Mouse (Mus musculus): ENCODE data around the gene Mbd4. TPM values are rescaled to one million over a fixed set of nuclear protein-coding genes. Genes with fewer than 3 reads are reported as not detected.

The Mbd4 gene
- polyA plus RNA-seq, 1 experiment from 2014 or later = 20.6 TPM

DNA sequence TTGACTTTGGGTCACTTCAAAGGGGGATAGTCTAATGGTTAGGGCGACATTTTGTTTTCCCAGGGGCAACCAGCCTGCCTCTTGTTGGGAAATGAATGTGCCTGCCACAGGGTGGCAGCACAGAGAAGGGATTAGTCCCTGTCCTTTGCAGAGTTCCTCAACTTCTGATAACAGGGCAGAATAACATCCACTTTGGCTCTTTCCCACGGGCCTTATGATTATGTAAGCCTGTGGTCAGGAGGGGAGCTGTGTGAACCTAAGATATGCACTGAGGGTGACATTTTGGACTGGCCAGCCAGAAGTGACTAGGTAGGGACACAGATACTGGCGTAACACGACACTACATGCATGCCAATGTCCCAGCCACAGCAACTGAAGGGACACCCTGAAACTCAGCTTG, 39.1 kb downstream of the Mbd4 start:
- Histone ChIP-seq H3K27me3 (ENCODE audit: control insufficient read depth, insufficient read depth, low read length) (no peaks in the 10 kb centered on the region), H3K36me3 (ENCODE audit: control insufficient read depth, insufficient read depth, low read length) (no peaks in the 10 kb centered on the region), H3K9me3 (ENCODE audit: control insufficient read depth, low read depth, low read length) (no peaks in the 10 kb centered on the region), H3K4me1 (ENCODE audit: control insufficient read depth, insufficient read depth, low read length) (no peaks in the 10 kb centered on the region), H3K9ac (replicated peaks; ENCODE audit: low read depth, low read length) (no peak overlapping the region), H3K27ac (ENCODE audit: low read length) (no peak overlapping the region), H3K4me2 (replicated peaks; ENCODE audit: low read depth, low read length) (no peak overlapping the region), H3K4me3 (ENCODE audit: low read depth, low read length) (no peak overlapping the region)
- 34% methylated on average over 4 of the region's 4 CpGs for WGBS
- 0 out of 2 replicates have a peak, but pooled peaks have one; percentile 26 for ATAC-seq (ENCODE audit: insufficient number of reproducible peaks, insufficient read depth, low FRiP score, low read depth)

DNA sequence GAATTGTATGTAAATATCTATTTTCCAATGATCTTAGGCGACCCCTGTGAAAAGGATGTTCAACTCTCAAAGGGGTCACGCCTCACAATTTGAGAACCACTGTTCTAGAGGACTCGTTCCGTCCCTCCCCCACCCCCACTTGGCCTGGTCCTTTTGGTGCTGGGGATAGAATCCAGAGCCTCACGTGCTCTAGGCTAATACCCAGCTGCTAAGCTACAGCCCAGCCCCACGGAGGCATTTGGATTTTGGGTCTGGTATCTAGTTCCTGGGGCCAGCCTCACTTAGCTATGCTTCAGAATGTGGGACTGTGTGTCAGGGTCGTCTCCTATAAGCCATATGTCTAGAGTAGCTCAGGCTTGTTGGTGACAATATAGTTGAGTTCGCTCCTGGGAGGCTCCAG, 41.6 kb downstream of the Mbd4 start:
- no peak overlapping the region for H3K4me2 ChIP-seq (replicated peaks; ENCODE audit: low read depth, low read length)
- ATAC-seq (ENCODE audit: insufficient number of reproducible peaks, insufficient read depth, low FRiP score, low read depth) = no peak
- no peak overlapping the region for H3K27ac ChIP-seq (ENCODE audit: low read length)
- 70% methylated on average over 8 of the region's 8 CpGs for WGBS
- peaks cover 9% of the 10 kb centered on the region for H3K4me1 ChIP-seq (ENCODE audit: control insufficient read depth, insufficient read depth, low read length)
- peaks cover 9% of the 10 kb centered on the region for H3K36me3 ChIP-seq (ENCODE audit: control insufficient read depth, insufficient read depth, low read length)
- H3K9me3 ChIP-seq (ENCODE audit: control insufficient read depth, low read depth, low read length) = no peaks in the 10 kb centered on the region
- H3K4me3 ChIP-seq (ENCODE audit: low read depth, low read length) = no peak overlapping the region
- H3K9ac ChIP-seq (replicated peaks; ENCODE audit: low read depth, low read length) = no peak overlapping the region
- no peaks in the 10 kb centered on the region for H3K27me3 ChIP-seq (ENCODE audit: control insufficient read depth, insufficient read depth, low read length)

DNA sequence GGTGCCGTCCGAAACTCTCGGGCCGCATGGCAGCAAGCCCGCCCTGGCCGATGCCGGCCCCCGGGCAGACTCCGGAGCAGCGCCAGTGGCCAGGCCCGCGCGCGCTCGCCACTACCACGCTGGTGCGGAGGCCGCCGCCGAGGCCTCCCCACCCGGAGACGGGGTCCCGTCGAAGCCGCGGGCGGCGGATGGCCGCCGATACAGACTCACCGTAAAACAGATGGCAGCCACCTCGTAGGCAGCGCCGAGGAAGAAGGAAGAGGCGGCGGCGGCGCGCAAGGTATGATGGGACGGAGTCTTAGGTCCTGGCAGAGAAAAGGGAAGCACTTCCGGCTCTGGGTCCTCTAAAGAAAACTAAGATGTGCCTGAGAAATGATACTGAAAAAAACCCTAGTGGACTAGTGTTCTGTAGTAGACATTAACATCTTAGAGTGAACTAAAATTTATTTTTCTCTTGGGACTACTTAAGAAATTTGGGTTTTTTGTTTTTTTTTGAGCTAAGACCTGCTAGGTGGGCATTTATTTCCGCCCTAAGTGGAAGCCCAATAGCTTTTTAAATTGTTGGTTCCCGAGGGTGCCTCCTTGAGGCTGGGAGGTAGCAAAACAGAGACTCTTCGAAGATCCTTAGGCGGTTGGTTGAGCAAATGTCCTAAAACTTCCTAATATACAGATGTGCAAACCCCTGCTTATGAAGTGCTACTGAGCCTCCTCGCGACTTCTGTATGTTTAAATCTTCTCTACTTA, 44.5 kb downstream of the Mbd4 start, which contains the start of gene Rpl32:
Rpl32 (minus strand) TSS at position 260 of the 744 bp plus-strand sequence.
- Histone ChIP-seq H3K4me2 (replicated peaks; ENCODE audit: low read depth, low read length) (peak within 1 kb of the TSS; percentile 93), H3K9me3 (ENCODE audit: control insufficient read depth, low read depth, low read length) (no peaks in the 10 kb centered on the region), H3K9ac (replicated peaks; ENCODE audit: low read depth, low read length) (peak within 1 kb of the TSS; percentile 99), H3K36me3 (ENCODE audit: control insufficient read depth, insufficient read depth, low read length) (peaks cover 36% of the 10 kb centered on the region), H3K27me3 (ENCODE audit: control insufficient read depth, insufficient read depth, low read length) (no peaks in the 10 kb centered on the region), H3K4me3 (ENCODE audit: low read depth, low read length) (peak within 1 kb of the TSS; percentile 100), H3K27ac (ENCODE audit: low read length) (peak within 1 kb of the TSS; percentile 94), H3K4me1 (ENCODE audit: control insufficient read depth, insufficient read depth, low read length) (peaks cover 15% of the 10 kb centered on the region)
- ATAC-seq (ENCODE audit: insufficient number of reproducible peaks, insufficient read depth, low FRiP score, low read depth) = peak; percentile 67; the same call in 1 of the 2 replicates
- under 1% methylated on average over 47 of the region's 47 CpGs for WGBS

DNA sequence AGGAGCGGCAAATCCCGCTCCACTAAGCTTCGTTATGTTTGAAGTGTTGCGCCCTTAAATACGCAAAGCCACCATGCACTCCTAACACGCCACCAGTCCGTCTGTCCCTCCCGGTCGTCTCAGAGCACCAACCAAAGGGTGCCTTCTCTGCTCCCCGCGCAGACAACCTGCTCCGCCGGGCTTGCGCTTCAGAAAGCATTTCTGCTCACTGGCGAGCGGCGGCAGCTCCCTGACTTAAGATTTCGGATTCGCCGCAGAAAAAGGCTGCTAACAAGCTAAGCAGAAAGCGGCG, 45.0 kb downstream of the Mbd4 start:
- H3K4me3 ChIP-seq (ENCODE audit: low read depth, low read length) = peak overlapping the region; percentile 100
- peak overlapping the region; percentile 93 for H3K4me2 ChIP-seq (replicated peaks; ENCODE audit: low read depth, low read length)
- peaks cover 37% of the 10 kb centered on the region for H3K36me3 ChIP-seq (ENCODE audit: control insufficient read depth, insufficient read depth, low read length)
- no peaks in the 10 kb centered on the region for H3K27me3 ChIP-seq (ENCODE audit: control insufficient read depth, insufficient read depth, low read length)
- H3K9me3 ChIP-seq (ENCODE audit: control insufficient read depth, low read depth, low read length) = no peaks in the 10 kb centered on the region
- H3K27ac ChIP-seq (ENCODE audit: low read length) = peak overlapping the region; percentile 94
- 0% methylated on average over 22 of the region's 22 CpGs for WGBS
- H3K9ac ChIP-seq (replicated peaks; ENCODE audit: low read depth, low read length) = peak overlapping the region; percentile 99
- H3K4me1 ChIP-seq (ENCODE audit: control insufficient read depth, insufficient read depth, low read length) = peaks cover 15% of the 10 kb centered on the region
- no peak for ATAC-seq (ENCODE audit: insufficient number of reproducible peaks, insufficient read depth, low FRiP score, low read depth)

DNA sequence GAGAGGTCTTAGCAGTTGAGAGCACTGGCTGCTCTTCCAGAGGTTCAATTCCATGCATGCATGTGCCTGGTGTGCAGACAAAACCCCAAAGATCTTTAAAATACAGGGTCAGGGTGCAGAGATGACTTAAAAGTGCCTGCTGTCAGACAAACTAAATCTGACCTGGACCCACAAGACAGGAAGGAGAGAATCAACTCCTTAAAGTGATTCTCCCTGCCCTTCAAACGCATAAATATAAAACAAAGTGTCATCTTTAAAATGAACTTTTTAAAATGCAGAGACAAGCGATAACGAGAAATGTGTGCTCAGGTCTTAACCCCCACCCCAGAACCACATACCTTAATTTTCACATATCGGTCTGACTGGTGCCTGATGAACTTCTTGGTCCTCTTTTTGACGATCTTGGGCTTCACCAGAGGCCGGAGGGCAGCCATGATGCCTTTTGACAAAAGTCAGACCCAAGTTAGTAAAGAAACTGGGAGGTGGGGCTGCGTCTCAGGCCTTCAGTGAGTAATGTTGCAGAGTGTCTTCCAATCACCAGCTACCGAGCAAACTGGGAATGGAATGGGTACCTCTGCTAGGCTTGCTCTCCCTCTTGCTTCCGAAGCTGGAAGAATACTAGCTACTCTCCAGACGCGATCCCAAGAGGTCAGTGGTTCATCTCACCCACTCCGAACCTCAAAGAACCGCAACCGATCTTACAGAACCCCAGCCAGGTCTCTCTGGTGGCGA, 45.5 kb downstream of the Mbd4 start:
- Histone ChIP-seq H3K27me3 (ENCODE audit: control insufficient read depth, insufficient read depth, low read length) (no peaks in the 10 kb centered on the region), H3K4me1 (ENCODE audit: control insufficient read depth, insufficient read depth, low read length) (peaks cover 15% of the 10 kb centered on the region), H3K4me2 (replicated peaks; ENCODE audit: low read depth, low read length) (peak overlapping the region; percentile 93), H3K9me3 (ENCODE audit: control insufficient read depth, low read depth, low read length) (no peaks in the 10 kb centered on the region), H3K9ac (replicated peaks; ENCODE audit: low read depth, low read length) (peak overlapping the region; percentile 99), H3K4me3 (ENCODE audit: low read depth, low read length) (peak overlapping the region; percentile 100), H3K36me3 (ENCODE audit: control insufficient read depth, insufficient read depth, low read length) (peaks cover 42% of the 10 kb centered on the region), H3K27ac (ENCODE audit: low read length) (peak overlapping the region; percentile 94)
- WGBS = 2% methylated on average over 15 of the region's 15 CpGs
- ATAC-seq (ENCODE audit: insufficient number of reproducible peaks, insufficient read depth, low FRiP score, low read depth) = no peak

DNA sequence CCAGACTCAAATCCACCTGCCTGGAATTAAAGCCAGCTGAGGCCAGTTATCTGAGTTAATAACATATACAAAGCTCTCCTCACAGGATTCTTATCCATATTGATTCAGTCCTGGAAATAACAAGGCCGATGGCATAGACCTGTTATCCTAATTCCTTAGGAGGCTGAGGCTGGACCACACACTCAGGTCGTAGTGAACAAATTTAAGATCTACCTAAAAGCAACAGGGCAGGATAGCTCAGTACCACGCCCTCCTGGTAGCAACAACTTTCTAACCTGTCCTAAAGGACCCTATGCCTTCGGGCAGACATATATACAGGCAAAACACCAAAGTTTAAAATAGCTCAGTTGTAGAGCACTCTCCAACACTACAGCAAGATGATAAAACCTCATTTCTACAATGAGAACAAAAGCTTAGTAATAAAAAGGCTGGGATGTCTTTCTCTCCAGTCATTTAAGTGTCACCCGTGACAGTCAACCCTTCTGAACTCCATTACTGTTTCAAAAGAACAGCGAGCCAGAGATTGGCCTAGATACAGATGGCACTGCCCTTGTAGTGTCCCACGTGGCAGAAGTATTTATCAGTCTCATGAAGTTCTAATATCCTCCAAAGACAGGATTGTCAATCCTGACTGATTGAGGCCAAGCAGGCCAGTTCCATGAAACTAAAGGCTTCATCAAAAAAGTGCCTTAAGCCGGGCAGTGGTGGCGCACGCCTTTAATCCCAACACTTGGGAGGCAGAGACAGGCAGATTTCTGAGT, 48.6 kb downstream of the Mbd4 start:
- Histone ChIP-seq H3K9ac (replicated peaks; ENCODE audit: low read depth, low read length) (no peak overlapping the region), H3K4me1 (ENCODE audit: control insufficient read depth, insufficient read depth, low read length) (peaks cover 15% of the 10 kb centered on the region), H3K9me3 (ENCODE audit: control insufficient read depth, low read depth, low read length) (no peaks in the 10 kb centered on the region), H3K36me3 (ENCODE audit: control insufficient read depth, insufficient read depth, low read length) (peaks cover 68% of the 10 kb centered on the region), H3K4me3 (ENCODE audit: low read depth, low read length) (no peak overlapping the region), H3K4me2 (replicated peaks; ENCODE audit: low read depth, low read length) (no peak overlapping the region), H3K27ac (ENCODE audit: low read length) (no peak overlapping the region), H3K27me3 (ENCODE audit: control insufficient read depth, insufficient read depth, low read length) (no peaks in the 10 kb centered on the region)
- 65% methylated on average over 10 of the region's 10 CpGs for WGBS
- ATAC-seq (ENCODE audit: insufficient number of reproducible peaks, insufficient read depth, low FRiP score, low read depth) = no peak

DNA sequence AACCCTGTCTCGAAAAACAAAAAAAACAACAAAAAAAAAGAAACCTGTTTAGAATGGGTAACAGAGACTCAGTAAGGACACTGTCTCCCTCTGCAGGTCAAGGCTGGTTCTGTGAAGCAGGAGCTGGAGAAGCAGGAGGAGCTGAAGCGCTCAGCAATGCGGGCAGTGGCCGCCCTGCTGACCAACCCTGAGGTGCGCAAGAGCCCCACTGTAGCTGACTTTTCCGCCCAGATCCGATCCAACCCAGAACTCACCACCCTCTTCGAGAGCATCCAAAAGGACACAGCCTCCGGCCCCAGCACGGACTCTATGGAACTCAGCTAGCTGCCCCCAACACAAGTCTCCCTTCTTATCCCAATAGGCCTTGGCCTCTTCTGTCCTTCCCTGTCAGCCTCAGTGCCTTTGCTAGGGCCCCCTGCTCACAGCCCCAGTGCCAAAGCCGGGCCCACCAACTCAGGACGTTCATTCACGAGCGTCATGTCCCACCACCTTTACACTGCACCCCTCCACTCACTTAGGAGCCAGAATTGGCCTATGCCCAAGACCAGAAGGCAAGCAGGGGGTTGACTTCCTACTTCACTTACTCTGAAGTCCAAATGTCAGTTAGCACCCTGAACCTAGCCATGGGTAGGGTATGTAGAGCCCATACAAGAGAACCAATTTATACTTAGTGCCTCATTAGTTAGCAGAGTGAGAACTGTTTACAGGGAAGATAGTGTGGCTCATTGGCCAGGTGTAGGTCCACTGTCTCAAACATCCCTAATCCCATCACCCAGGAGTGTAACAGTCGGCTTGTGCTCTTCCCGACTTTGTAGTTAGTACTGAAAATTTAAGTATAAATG, 49.4 kb downstream of the Mbd4 start:
- no peaks in the 10 kb centered on the region for H3K27me3 ChIP-seq (ENCODE audit: control insufficient read depth, insufficient read depth, low read length)
- H3K27ac ChIP-seq (ENCODE audit: low read length) = no peak overlapping the region
- H3K4me1 ChIP-seq (ENCODE audit: control insufficient read depth, insufficient read depth, low read length) = peaks cover 15% of the 10 kb centered on the region
- 45% methylated on average over 16 of the region's 16 CpGs for WGBS
- peaks cover 76% of the 10 kb centered on the region for H3K36me3 ChIP-seq (ENCODE audit: control insufficient read depth, insufficient read depth, low read length)
- H3K4me2 ChIP-seq (replicated peaks; ENCODE audit: low read depth, low read length) = no peak overlapping the region
- no peaks in the 10 kb centered on the region for H3K9me3 ChIP-seq (ENCODE audit: control insufficient read depth, low read depth, low read length)
- H3K4me3 ChIP-seq (ENCODE audit: low read depth, low read length) = no peak overlapping the region
- peak; percentile 34; the same call in 1 of the 2 replicates for ATAC-seq (ENCODE audit: insufficient number of reproducible peaks, insufficient read depth, low FRiP score, low read depth)
- H3K9ac ChIP-seq (replicated peaks; ENCODE audit: low read depth, low read length) = no peak overlapping the region

DNA sequence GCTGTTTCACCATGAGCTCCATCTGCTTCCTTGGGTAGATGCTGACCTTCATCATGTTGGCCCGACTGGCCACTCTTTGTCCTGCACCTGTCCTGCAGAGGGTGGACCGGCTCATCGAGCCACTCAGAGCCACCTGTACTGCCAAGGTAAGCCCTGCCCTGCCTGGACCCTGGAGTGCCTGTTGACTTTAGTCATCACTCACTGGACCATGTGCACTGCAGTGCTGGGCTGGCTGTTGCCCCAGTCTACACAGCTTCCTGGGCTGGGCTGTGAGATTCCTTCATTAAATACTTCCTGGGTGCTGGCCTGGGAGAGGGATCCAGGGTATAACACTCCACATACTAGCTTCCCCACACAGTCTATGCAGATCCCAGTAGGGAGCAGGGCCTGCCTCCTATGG, 51.4 kb downstream of the Mbd4 start:
- H3K9me3 ChIP-seq (ENCODE audit: control insufficient read depth, low read depth, low read length) = no peaks in the 10 kb centered on the region
- H3K4me2 ChIP-seq (replicated peaks; ENCODE audit: low read depth, low read length) = no peak overlapping the region
- no peak overlapping the region for H3K9ac ChIP-seq (replicated peaks; ENCODE audit: low read depth, low read length)
- H3K27ac ChIP-seq (ENCODE audit: low read length) = no peak overlapping the region
- ATAC-seq (ENCODE audit: insufficient number of reproducible peaks, insufficient read depth, low FRiP score, low read depth) = no peak
- peaks cover 88% of the 10 kb centered on the region for H3K36me3 ChIP-seq (ENCODE audit: control insufficient read depth, insufficient read depth, low read length)
- no peaks in the 10 kb centered on the region for H3K27me3 ChIP-seq (ENCODE audit: control insufficient read depth, insufficient read depth, low read length)
- no peak overlapping the region for H3K4me3 ChIP-seq (ENCODE audit: low read depth, low read length)
- peaks cover 9% of the 10 kb centered on the region for H3K4me1 ChIP-seq (ENCODE audit: control insufficient read depth, insufficient read depth, low read length)
- WGBS = 94% methylated on average over 3 of the region's 3 CpGs

Data from stomach, embryonic 14.5 days (tissue).